7 mouse cellular contexts compared by ENCODE assay signal in genomic region chrX:74115511-74115910, GRCm38 (mm10). TPM values are rescaled to one million over a fixed set of nuclear protein-coding genes. Genes with fewer than 3 reads are reported as not detected.
DNase-seq lines count a peak whose midpoint lies in the region; ATAC-seq lines count a peak whose summit lies in the region.

No protein-coding gene starts in this region.

- 8% methylated on average over 9 of the region's 10 CpGs for whole genome bisulfite sequencing in intestine, embryonic 14.5 days

- no peaks in the 10 kb centered on the region for H3K27me3 ChIP-seq in intestine, embryonic 14.5 days (replicated peaks; ENCODE audit: control insufficient read depth, insufficient read depth, low read length)

- no peaks in the 10 kb centered on the region for H3K36me3 ChIP-seq in intestine, embryonic 14.5 days (ENCODE audit: control insufficient read depth, insufficient read depth, low read length)

- intact Hi-C loops in gastrocnemius, postnatal 14 days (cut with DNase I; ENCODE audit: low total_unique reads) = loop anchor here (10.0 kb wide), 1 partner anchor 299 kb away; no protein-coding TSS in a partner anchor
- intact Hi-C loops in left cerebral cortex, postnatal 14 days (cut with DNase I) = loop anchor here (10.0 kb wide), 1 partner anchor 129 kb away; the partner anchor contains the start of gene Flna

- ATAC-seq in intestine, embryonic 14.5 days (replicated peaks; ENCODE audit: low FRiP score, low TSS enrichment, low read depth) = peak; percentile 64; the same call in 1 of the 2 replicates
- peak; percentile 87 for ATAC-seq in megakaryocyte-erythroid progenitor cell, adult 5-6 weeks (replicated peaks; ENCODE audit: low FRiP score, low TSS enrichment, poor library complexity, severe bottlenecking)

- no peak overlapping the region for H3K9ac ChIP-seq in intestine, embryonic 14.5 days (ENCODE audit: low read length)

- peak; percentile 67 to 87 for DNase-seq in adrenal gland, adult (ENCODE audit: inconsistent age in 2 of 2, low spot score in 1 of 2)
- DNase-seq in embryo, embryonic 10.5 days (ENCODE audit: low spot score) = peak; percentile 59
- DNase-seq in gastrocnemius, postnatal 14 days = peak; percentile 46
- peak; percentile 61 for DNase-seq in intestine, embryonic 14.5 days (ENCODE audit: low spot score)
- peak; percentile 15 to 51 for DNase-seq in left cerebral cortex, postnatal 14 days (ENCODE audit: low spot score in 2 of 2)
- DNase-seq in right cerebral cortex, postnatal 36 days (ENCODE audit: low spot score in 2 of 2) = peak; percentile 21 to 30

- H3K4me2 ChIP-seq in intestine, embryonic 14.5 days (ENCODE audit: low read length) = peak overlapping the region; percentile 31

- H3K9me3 ChIP-seq in intestine, embryonic 14.5 days (ENCODE audit: control insufficient read depth, low read length) = no peaks in the 10 kb centered on the region

- 0 out of 2 replicates have a peak overlapping the region, but pooled peaks have one; percentile 17 for H3K4me3 ChIP-seq in intestine, embryonic 14.5 days (ENCODE audit: low read depth, low read length)

- H3K27ac ChIP-seq in intestine, embryonic 14.5 days (ENCODE audit: low read depth) = no peak overlapping the region

- no peaks in the 10 kb centered on the region for H3K4me1 ChIP-seq in intestine, embryonic 14.5 days (replicated peaks; ENCODE audit: control insufficient read depth, insufficient read depth, low read length)

RNA-seq across cellular contexts. Expression of gene Opn1mw, which starts 11.8 kb away (rescaled TPM):
- total RNA-seq in gastrocnemius, postnatal 14 days (2021) = not detected
- polyA plus RNA-seq in intestine, embryonic 14.5 days (2014; fragmentation: Nextera tagmentation; extraction: Ambion mirVana) = not detected in 2 replicates
- under 1 TPM in 1 of 2 experiments, not detected in 1; 0.59 TPM for total RNA-seq in left cerebral cortex, postnatal 14 days (2021)
- not detected in 2 replicates for total RNA-seq in megakaryocyte-erythroid progenitor cell, adult 5-6 weeks (2014; fragmentation: Nextera tagmentation)
- total RNA-seq in megakaryocyte-erythroid progenitor cell, adult 5-6 weeks (2017) = not detected in 2 replicates

RNA-seq across cellular contexts. Expression of gene Mecp2, which starts 19.7 kb away (rescaled TPM):
- 10 to 100 TPM; 25.6 to 30.4 TPM for total RNA-seq in gastrocnemius, postnatal 14 days (2021)
- 10.5 and 11.2 TPM in 2 replicates for polyA plus RNA-seq in intestine, embryonic 14.5 days (2014; fragmentation: Nextera tagmentation; extraction: Ambion mirVana)
- 10 to 100 TPM; 74.2 to 75.5 TPM for total RNA-seq in left cerebral cortex, postnatal 14 days (2021)
- 21.8 and 22.9 TPM in 2 replicates for total RNA-seq in megakaryocyte-erythroid progenitor cell, adult 5-6 weeks (2014; fragmentation: Nextera tagmentation)
- 12.9 and 17.9 TPM in 2 replicates for total RNA-seq in megakaryocyte-erythroid progenitor cell, adult 5-6 weeks (2017)

RNA-seq across cellular contexts. Expression of gene Tex28, which starts 52.1 kb away (rescaled TPM):
- not detected for total RNA-seq in gastrocnemius, postnatal 14 days (2021)
- not detected in 2 replicates for polyA plus RNA-seq in intestine, embryonic 14.5 days (2014; fragmentation: Nextera tagmentation; extraction: Ambion mirVana)
- not detected for total RNA-seq in left cerebral cortex, postnatal 14 days (2021)
- total RNA-seq in megakaryocyte-erythroid progenitor cell, adult 5-6 weeks (2014; fragmentation: Nextera tagmentation) = not detected in 2 replicates
- total RNA-seq in megakaryocyte-erythroid progenitor cell, adult 5-6 weeks (2017) = not detected in 2 replicates

Comparison
In these comparisons a context has a peak if more than half of its experiments do, and no peak if none do; other contexts are left out.
1. DNase-seq: peak in every context shown above with its lines; median percentile 77 in adrenal gland, adult; 61 in intestine, embryonic 14.5 days; 59 in embryo, embryonic 10.5 days; 46 in gastrocnemius, postnatal 14 days; 33 in left cerebral cortex, postnatal 14 days; 26 in right cerebral cortex, postnatal 36 days.